In genomic region chr9:21036666-21037065, GRCm38 (mm10) we compare ENCODE assay signal across 9 mouse cellular contexts. TPM values are rescaled to one million over a fixed set of nuclear protein-coding genes. Genes with fewer than 3 reads are reported as not detected.
A peak's percentile ranks its signal among the peaks of the same experiment; 100 is the strongest.
DNase-seq lines count a peak whose midpoint lies in the region; ATAC-seq lines count a peak whose summit lies in the region.
"Had no signal": no experiment of that assay in that cellular context is flagged by ENCODE, and none has a peak within 500 bp of the region (broad histone marks: within the 10 kb centered on the region; RNA-seq: fewer than 3 reads in every experiment).

No protein-coding gene starts in this region.

- H3K27ac ChIP-seq in heart, embryonic 15.5 days, result no peak overlapping the region
- H3K27ac ChIP-seq in intestine, embryonic 15.5 days, result no peak overlapping the region
- no peak overlapping the region for H3K27ac ChIP-seq in neural tube, embryonic 14.5 days (ENCODE audit: low read depth, low read length)

- no peak for DNase-seq in heart, adult 8-10 months (ENCODE audit: low spot score)
- DNase-seq in thymus, postnatal 36 days, result no peak
- DNase-seq in adrenal gland, adult 8-10 months, result no peak

- H3K4me1 ChIP-seq in heart, embryonic 15.5 days (replicated peaks), result peaks cover 51% of the 10 kb centered on the region
- H3K4me1 ChIP-seq in megakaryocyte, embryonic 14.5 days, result peaks cover 80% of the 10 kb centered on the region
- peaks cover 48% of the 10 kb centered on the region for H3K4me1 ChIP-seq in intestine, embryonic 15.5 days (replicated peaks)
- peaks cover 20% of the 10 kb centered on the region; the same call in 1 of the 2 replicates for H3K4me1 ChIP-seq in neural tube, embryonic 14.5 days (ENCODE audit: control insufficient read depth, insufficient read depth, low read length)

- peaks cover 82% of the 10 kb centered on the region for H3K27me3 ChIP-seq in heart, embryonic 15.5 days
- peaks cover 85% of the 10 kb centered on the region for H3K27me3 ChIP-seq in megakaryocyte, embryonic 14.5 days (replicated peaks)
- peaks cover 73% of the 10 kb centered on the region for H3K27me3 ChIP-seq in intestine, embryonic 15.5 days (replicated peaks)
- H3K27me3 ChIP-seq in neural tube, embryonic 14.5 days (ENCODE audit: control insufficient read depth, insufficient read depth, low read length), result peaks cover 68% of the 10 kb centered on the region

- no peaks in the 10 kb centered on the region for H3K36me3 ChIP-seq in heart, embryonic 15.5 days
- H3K36me3 ChIP-seq in megakaryocyte, embryonic 14.5 days (replicated peaks; ENCODE audit: low read length), result no peaks in the 10 kb centered on the region
- no peaks in the 10 kb centered on the region for H3K36me3 ChIP-seq in intestine, embryonic 15.5 days
- H3K36me3 ChIP-seq in neural tube, embryonic 14.5 days (ENCODE audit: control insufficient read depth, insufficient read depth, low read length), result no peaks in the 10 kb centered on the region

- no peak for ATAC-seq in heart, embryonic 15.5 days (replicated peaks; ENCODE audit: insufficient number of reproducible peaks, insufficient read depth, low FRiP score, low read depth)
- no peak for ATAC-seq in megakaryocyte, adult 5-6 weeks (ENCODE audit: poor library complexity, severe bottlenecking)
- no peak for ATAC-seq in intestine, embryonic 15.5 days
- no peak for ATAC-seq in neural tube, embryonic 14.5 days (ENCODE audit: low read depth)

- H3K9ac ChIP-seq in heart, embryonic 15.5 days, result peak overlapping the region; percentile 35; the same call in 1 of the 2 replicates
- H3K9ac ChIP-seq in intestine, embryonic 15.5 days, result no peak overlapping the region
- 0 out of 2 replicates have a peak overlapping the region, but pooled peaks have one; percentile 46 for H3K9ac ChIP-seq in neural tube, embryonic 14.5 days (replicated peaks; ENCODE audit: low read depth, low read length)

- H3K4me2 ChIP-seq in heart, embryonic 15.5 days, result peak overlapping the region; percentile 73
- peak overlapping the region; percentile 84; the same call in 1 of the 2 replicates for H3K4me2 ChIP-seq in intestine, embryonic 15.5 days (replicated peaks)
- peak overlapping the region; percentile 57 for H3K4me2 ChIP-seq in neural tube, embryonic 14.5 days (ENCODE audit: low read depth, low read length)

- 5% methylated on average over 22 of the region's 22 CpGs for WGBS in heart, embryonic 15.5 days
- 6% methylated on average over 22 of the region's 22 CpGs for WGBS in intestine, embryonic 15.5 days
- 2% methylated on average over 22 of the region's 22 CpGs for WGBS in neural tube, embryonic 14.5 days

- H3K9me3 ChIP-seq in heart, embryonic 15.5 days (replicated peaks), result no peaks in the 10 kb centered on the region
- H3K9me3 ChIP-seq in megakaryocyte, embryonic 14.5 days, result peaks cover 23% of the 10 kb centered on the region
- no peaks in the 10 kb centered on the region for H3K9me3 ChIP-seq in intestine, embryonic 15.5 days
- H3K9me3 ChIP-seq in neural tube, embryonic 14.5 days (ENCODE audit: control insufficient read depth, low read length), result no peaks in the 10 kb centered on the region

- peak overlapping the region; percentile 45 for H3K4me3 ChIP-seq in heart, embryonic 15.5 days
- H3K4me3 ChIP-seq in megakaryocyte, embryonic 14.5 days (replicated peaks), result peak overlapping the region; percentile 85
- peak overlapping the region; percentile 2; the same call in 1 of the 2 replicates for H3K4me3 ChIP-seq in intestine, embryonic 15.5 days (replicated peaks)
- H3K4me3 ChIP-seq in neural tube, embryonic 14.5 days (ENCODE audit: low read depth, low read length), result peak overlapping the region; percentile 40

RNA-seq across cellular contexts. Expression of gene Icam5, which starts 4.8 kb away (rescaled TPM):
- 0.04 and 0.13 TPM in 2 replicates for polyA plus RNA-seq in heart, embryonic 15.5 days (2015; fragmentation: Nextera tagmentation; extraction: Ambion mirVana)
- total RNA-seq in heart, adult 8-10 months (2022), result under 1 TPM in 1 of 4 experiments, not detected in 3; 0.12 TPM
- 3.0 and 9.9 TPM in 2 replicates for polyA plus RNA-seq in megakaryocyte, embryonic 14.5 days (2012; ENCODE audit: insufficient read depth, low replicate concordance)
- not detected in 2 replicates for total RNA-seq in megakaryocyte, adult 5-6 weeks (2015)
- total RNA-seq in megakaryocyte, adult 5-6 weeks (2017), result not detected in 2 replicates
- 0.06 and 0.16 TPM in 2 replicates for polyA plus RNA-seq in intestine, embryonic 15.5 days (2015; fragmentation: Nextera tagmentation; extraction: Ambion mirVana)
- polyA plus RNA-seq in neural tube, embryonic 14.5 days (2014; fragmentation: Nextera tagmentation; extraction: Ambion mirVana), result 1.3 and 1.6 TPM in 2 replicates
- under 1 TPM; 0.23 to 0.94 (median 0.50) TPM for total RNA-seq in adrenal gland, adult 8-10 months (2022)

RNA-seq across cellular contexts. Expression of gene Icam4, which starts 7.5 kb away (rescaled TPM):
- polyA plus RNA-seq in heart, embryonic 15.5 days (2015; fragmentation: Nextera tagmentation; extraction: Ambion mirVana), result 1.9 and 2.8 TPM in 2 replicates
- 1 to 10 TPM in 1 of 4 experiments, under 1 TPM in 3; 0.27 to 1.9 (median 0.74) TPM for total RNA-seq in heart, adult 8-10 months (2022)
- polyA plus RNA-seq in megakaryocyte, embryonic 14.5 days (2012; ENCODE audit: insufficient read depth, low replicate concordance), result 5.3 and 7.9 TPM in 2 replicates
- 0.91 and 1.1 TPM in 2 replicates for total RNA-seq in megakaryocyte, adult 5-6 weeks (2015)
- total RNA-seq in megakaryocyte, adult 5-6 weeks (2017), result 0.44 and 2.4 TPM in 2 replicates
- 2.9 and 3.0 TPM in 2 replicates for polyA plus RNA-seq in intestine, embryonic 15.5 days (2015; fragmentation: Nextera tagmentation; extraction: Ambion mirVana)
- polyA plus RNA-seq in neural tube, embryonic 14.5 days (2014; fragmentation: Nextera tagmentation; extraction: Ambion mirVana), result 0.27 TPM in 1 of 2 replicates, not detected in the other
- 1 to 10 TPM; 1.6 to 7.8 (median 5.4) TPM for total RNA-seq in adrenal gland, adult 8-10 months (2022)

RNA-seq across cellular contexts. Expression of gene Icam1, which starts 20.9 kb away (rescaled TPM):
- 13.2 and 24.9 TPM in 2 replicates for polyA plus RNA-seq in heart, embryonic 15.5 days (2015; fragmentation: Nextera tagmentation; extraction: Ambion mirVana)
- 10 to 100 TPM in 2 of 4 experiments, 1 to 10 TPM in 2; 7.5 to 11.3 (median 9.9) TPM for total RNA-seq in heart, adult 8-10 months (2022)
- 8.8 and 10.8 TPM in 2 replicates for polyA plus RNA-seq in megakaryocyte, embryonic 14.5 days (2012; ENCODE audit: insufficient read depth, low replicate concordance)
- total RNA-seq in megakaryocyte, adult 5-6 weeks (2015), result 9.6 and 15.3 TPM in 2 replicates
- total RNA-seq in megakaryocyte, adult 5-6 weeks (2017), result 19.5 and 20.5 TPM in 2 replicates
- 12.6 and 12.8 TPM in 2 replicates for polyA plus RNA-seq in intestine, embryonic 15.5 days (2015; fragmentation: Nextera tagmentation; extraction: Ambion mirVana)
- 1.4 and 3.6 TPM in 2 replicates for polyA plus RNA-seq in neural tube, embryonic 14.5 days (2014; fragmentation: Nextera tagmentation; extraction: Ambion mirVana)
- total RNA-seq in adrenal gland, adult 8-10 months (2022), result 10 to 100 TPM; 14.9 to 33.1 (median 22.2) TPM

RNA-seq across cellular contexts. Expression of gene Zglp1, which starts 30.2 kb away (rescaled TPM):
- polyA plus RNA-seq in heart, embryonic 15.5 days (2015; fragmentation: Nextera tagmentation; extraction: Ambion mirVana), result 0.42 TPM in 1 of 2 replicates, not detected in the other
- not detected for total RNA-seq in heart, adult 8-10 months (2022)
- 3.6 TPM in 1 of 2 replicates, not detected in the other for polyA plus RNA-seq in megakaryocyte, embryonic 14.5 days (2012; ENCODE audit: insufficient read depth, low replicate concordance)
- total RNA-seq in megakaryocyte, adult 5-6 weeks (2015), result 1.2 TPM in 1 of 2 replicates, not detected in the other
- total RNA-seq in megakaryocyte, adult 5-6 weeks (2017), result not detected in 2 replicates
- 1.0 and 1.1 TPM in 2 replicates for polyA plus RNA-seq in intestine, embryonic 15.5 days (2015; fragmentation: Nextera tagmentation; extraction: Ambion mirVana)
- 1.2 and 2.7 TPM in 2 replicates for polyA plus RNA-seq in neural tube, embryonic 14.5 days (2014; fragmentation: Nextera tagmentation; extraction: Ambion mirVana)
- total RNA-seq in adrenal gland, adult 8-10 months (2022), result under 1 TPM in 1 of 4 experiments, not detected in 3; 0.70 TPM
- total RNA-seq: adrenal gland, postnatal 4 days had no signal

RNA-seq across cellular contexts. Expression of gene Mrpl4, which starts 34.1 kb away (rescaled TPM):
- 136 and 147 TPM in 2 replicates for polyA plus RNA-seq in heart, embryonic 15.5 days (2015; fragmentation: Nextera tagmentation; extraction: Ambion mirVana)
- total RNA-seq in heart, adult 8-10 months (2022), result 100 to 1,000 TPM; 135 to 142 (median 136) TPM
- 62.4 and 63.4 TPM in 2 replicates for polyA plus RNA-seq in megakaryocyte, embryonic 14.5 days (2012; ENCODE audit: insufficient read depth, low replicate concordance)
- total RNA-seq in megakaryocyte, adult 5-6 weeks (2015), result 47.3 and 63.6 TPM in 2 replicates
- total RNA-seq in megakaryocyte, adult 5-6 weeks (2017), result 44.5 and 50.3 TPM in 2 replicates
- polyA plus RNA-seq in intestine, embryonic 15.5 days (2015; fragmentation: Nextera tagmentation; extraction: Ambion mirVana), result 145 and 159 TPM in 2 replicates
- 103 and 115 TPM in 2 replicates for polyA plus RNA-seq in neural tube, embryonic 14.5 days (2014; fragmentation: Nextera tagmentation; extraction: Ambion mirVana)
- 100 to 1,000 TPM; 124 to 131 (median 129) TPM for total RNA-seq in adrenal gland, adult 8-10 months (2022)

Comparison
In these comparisons a context has a peak if more than half of its experiments do, and no peak if none do; other contexts are left out.
1. H3K4me3 ChIP-seq: peak in every context shown above with its lines; median percentile 85 in megakaryocyte, embryonic 14.5 days; 45 in heart, embryonic 15.5 days; 40 in neural tube, embryonic 14.5 days; 2 in intestine, embryonic 15.5 days.